Mouse (Mus musculus) lung, embryonic 15.5 days (tissue): ENCODE results near the gene Tmem56. TPM values are rescaled to one million over a fixed set of nuclear protein-coding genes. Genes with fewer than 3 reads are reported as not detected.

ENCODE experiments used
- ATAC-seq: fragments of 200-750 bp; cut with Nextera tagmentation; 2 replicates; pipeline ENCODE4 v1.8.0; 2017; ENCODE audit warnings: moderate number of reproducible peaks, borderline replicate concordance; ENCODE audit not compliant: low FRiP score, low TSS enrichment; ENCODE audit errors: extremely low read depth
- H3K27ac ChIP-seq: fragments of 300-500 bp; sonication (generic); 2 replicates; pipeline ENCODE4 v1.5.1; 2015; ENCODE audit warnings: moderate library complexity, mild to moderate bottlenecking, inconsistent platforms
- H3K27me3 ChIP-seq: fragments of 300-500 bp; sonication (generic); 2 replicates; pipeline ENCODE4 v1.6.1; 2015; ENCODE audit warnings: inconsistent platforms
- H3K36me3 ChIP-seq: fragments of 300-500 bp; sonication (generic); 2 replicates; pipeline ENCODE4 v1.6.1; 2015; ENCODE audit warnings: inconsistent platforms
- H3K4me1 ChIP-seq: fragments of 300-500 bp; sonication (generic); 2 replicates; pipeline ENCODE4 v1.6.1; 2015; ENCODE audit warnings: inconsistent platforms
- H3K4me2 ChIP-seq: fragments of 300-500 bp; sonication (generic); 2 replicates; pipeline ENCODE4 v1.6.1; 2015; ENCODE audit warnings: inconsistent platforms, mild to moderate bottlenecking, moderate library complexity
- H3K4me3 ChIP-seq: fragments of 300-500 bp; sonication (generic); 2 replicates; pipeline ENCODE4 v1.5.1; 2015; ENCODE audit warnings: mild to moderate bottlenecking, inconsistent platforms
- H3K9ac ChIP-seq: fragments of 300-500 bp; sonication (generic); 2 replicates; pipeline ENCODE4 v1.6.1; 2015; ENCODE audit warnings: inconsistent platforms
- H3K9me3 ChIP-seq: fragments of 300-500 bp; sonication (generic); 2 replicates; pipeline ENCODE4 v1.6.1; 2016; ENCODE audit warnings: inconsistent platforms
- WGBS: fragments of 180-500 bp; shearing (Covaris S2); methylation state at CpG from one replicate; pipeline ENCODE4 v1.1.7; 2015; 5-methylcytosine and 5-hydroxymethylcytosine counted together
- polyA plus RNA-seq: library from polyadenylated mRNA; unstranded; fragments of >200 nt; fragmentation: Nextera tagmentation; extraction: Ambion mirVana; gene quantifications from 2 replicates; pipeline ENCODE4 v1.2.1, GENCODE M21; 2015

Gene Tmem56
- polyA plus RNA-seq, 1 experiment from 2014 or later = 0.40 TPM

- H3K27ac ChIP-seq = no peak overlapping the region
- H3K36me3 ChIP-seq = no peaks in the 10 kb centered on the region
- no peak overlapping the region for H3K4me2 ChIP-seq
- no peak overlapping the region for H3K9ac ChIP-seq
- no peak overlapping the region for H3K4me3 ChIP-seq
- H3K27me3 ChIP-seq = no peaks in the 10 kb centered on the region
- no peak for ATAC-seq
- no peaks in the 10 kb centered on the region for H3K9me3 ChIP-seq
- no peaks in the 10 kb centered on the region for H3K4me1 ChIP-seq
- 87% methylated on average over 6 of the region's 6 CpGs for WGBS
These were observed 58.7 kb downstream of the Tmem56 start for GRCm38 (mm10) chr3:121224185-121224584.

DNA sequence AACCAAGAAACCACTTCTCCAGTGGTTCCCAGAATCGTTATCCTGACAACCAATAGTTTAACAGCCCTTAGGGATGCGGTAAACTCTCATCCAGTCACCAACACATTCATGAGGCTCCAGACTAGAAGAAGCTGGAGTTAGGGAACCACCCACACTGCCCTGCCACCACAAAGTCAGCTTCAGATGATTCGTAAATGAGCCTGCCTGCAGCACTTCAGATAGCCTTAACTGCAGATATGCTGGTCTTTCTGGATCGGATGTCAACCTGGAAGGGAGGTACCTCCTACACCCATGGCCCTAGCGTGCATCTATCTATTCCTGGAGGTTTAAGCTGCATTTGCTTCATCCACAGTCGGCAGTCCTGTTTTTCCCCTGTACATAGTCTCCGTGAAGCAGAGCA lies 60.9 kb downstream of the Tmem56 start:
- no peaks in the 10 kb centered on the region for H3K9me3 ChIP-seq
- H3K4me2 ChIP-seq = no peak overlapping the region
- no peak overlapping the region for H3K27ac ChIP-seq
- H3K4me3 ChIP-seq = no peak overlapping the region
- H3K27me3 ChIP-seq = no peaks in the 10 kb centered on the region
- no peak overlapping the region for H3K9ac ChIP-seq
- no peak for ATAC-seq
- WGBS = 64% methylated on average over 7 of the region's 7 CpGs
- H3K36me3 ChIP-seq = no peaks in the 10 kb centered on the region
- no peaks in the 10 kb centered on the region for H3K4me1 ChIP-seq

GRCm38 (mm10) chr3:121217011-121217410 lies 65.9 kb downstream of the Tmem56 start:
- no peak overlapping the region for H3K4me3 ChIP-seq
- H3K36me3 ChIP-seq = no peaks in the 10 kb centered on the region
- H3K9ac ChIP-seq = no peak overlapping the region
- no peak overlapping the region for H3K27ac ChIP-seq
- WGBS = 78% methylated on average over 6 of the region's 6 CpGs
- H3K27me3 ChIP-seq = no peaks in the 10 kb centered on the region
- no peak overlapping the region for H3K4me2 ChIP-seq
- no peaks in the 10 kb centered on the region for H3K9me3 ChIP-seq
- no peak for ATAC-seq
- H3K4me1 ChIP-seq = no peaks in the 10 kb centered on the region

DNA sequence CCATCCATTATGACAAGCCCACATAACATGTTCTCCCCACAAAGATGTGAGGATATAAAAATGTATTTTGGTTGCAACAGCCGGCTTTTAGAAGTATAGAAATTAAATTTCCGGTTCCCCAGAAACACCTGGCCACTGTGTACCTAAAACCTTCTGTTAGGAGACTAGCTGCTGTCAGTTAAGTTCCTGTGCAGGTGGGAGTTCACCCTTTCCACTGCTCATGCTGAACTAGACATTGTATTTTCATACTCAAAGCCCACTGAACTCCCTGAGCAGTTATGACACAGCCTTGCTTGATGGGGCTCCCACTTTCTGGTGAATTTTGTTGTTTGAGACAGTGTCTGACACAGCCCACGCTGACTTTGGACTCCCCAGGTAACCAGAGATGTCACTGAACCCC lies 69.4 kb downstream of the Tmem56 start:
- 66% methylated on average over 3 of the region's 3 CpGs for WGBS
- no peak overlapping the region for H3K4me2 ChIP-seq
- H3K9me3 ChIP-seq = no peaks in the 10 kb centered on the region
- H3K4me3 ChIP-seq = no peak overlapping the region
- H3K4me1 ChIP-seq = no peaks in the 10 kb centered on the region
- H3K9ac ChIP-seq = no peak overlapping the region
- no peak for ATAC-seq
- no peaks in the 10 kb centered on the region for H3K36me3 ChIP-seq
- H3K27ac ChIP-seq = no peak overlapping the region
- H3K27me3 ChIP-seq = no peaks in the 10 kb centered on the region

GRCm38 (mm10) chr3:121212156-121212555 lies 70.7 kb downstream of the Tmem56 start:
- H3K4me1 ChIP-seq = no peaks in the 10 kb centered on the region
- H3K36me3 ChIP-seq = no peaks in the 10 kb centered on the region
- WGBS = 38% methylated on average over 1 of the region's 1 CpGs

DNA sequence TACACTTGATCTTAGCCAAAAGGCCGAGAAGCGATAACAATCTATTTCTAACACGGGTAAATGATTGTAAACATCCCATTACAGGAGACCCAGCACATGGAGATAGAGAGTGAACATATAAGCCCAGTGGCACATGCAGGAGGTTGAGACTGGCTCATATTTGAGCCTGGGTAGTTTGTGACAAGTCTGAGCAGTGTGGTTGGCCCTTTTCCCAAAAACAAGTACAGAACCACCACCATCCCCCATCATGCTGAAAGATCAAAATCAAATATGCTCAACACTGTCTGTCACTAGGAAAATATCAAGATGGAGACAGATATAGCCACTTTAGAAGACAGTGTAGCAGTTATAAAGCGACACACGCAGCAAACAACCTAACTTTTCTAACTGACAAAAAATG lies 73.9 kb downstream of the Tmem56 start:
- Histone ChIP-seq H3K27me3 (no peaks in the 10 kb centered on the region), H3K4me2 (no peak overlapping the region), H3K9me3 (no peaks in the 10 kb centered on the region), H3K4me1 (no peaks in the 10 kb centered on the region), H3K36me3 (no peaks in the 10 kb centered on the region), H3K9ac (no peak overlapping the region), H3K4me3 (no peak overlapping the region), H3K27ac (no peak overlapping the region)
- no peak for ATAC-seq
- 82% methylated on average over 5 of the region's 5 CpGs for WGBS

More at GRCm38 (mm10) chr3:121212156-121212555, 70.7 kb downstream of the Tmem56 start:
- Histone ChIP-seq H3K4me2 (no peak overlapping the region), H3K27ac (no peak overlapping the region), H3K9ac (no peak overlapping the region), H3K9me3 (no peaks in the 10 kb centered on the region), H3K27me3 (no peaks in the 10 kb centered on the region), H3K4me3 (no peak overlapping the region)
- ATAC-seq = no peak

DNA sequence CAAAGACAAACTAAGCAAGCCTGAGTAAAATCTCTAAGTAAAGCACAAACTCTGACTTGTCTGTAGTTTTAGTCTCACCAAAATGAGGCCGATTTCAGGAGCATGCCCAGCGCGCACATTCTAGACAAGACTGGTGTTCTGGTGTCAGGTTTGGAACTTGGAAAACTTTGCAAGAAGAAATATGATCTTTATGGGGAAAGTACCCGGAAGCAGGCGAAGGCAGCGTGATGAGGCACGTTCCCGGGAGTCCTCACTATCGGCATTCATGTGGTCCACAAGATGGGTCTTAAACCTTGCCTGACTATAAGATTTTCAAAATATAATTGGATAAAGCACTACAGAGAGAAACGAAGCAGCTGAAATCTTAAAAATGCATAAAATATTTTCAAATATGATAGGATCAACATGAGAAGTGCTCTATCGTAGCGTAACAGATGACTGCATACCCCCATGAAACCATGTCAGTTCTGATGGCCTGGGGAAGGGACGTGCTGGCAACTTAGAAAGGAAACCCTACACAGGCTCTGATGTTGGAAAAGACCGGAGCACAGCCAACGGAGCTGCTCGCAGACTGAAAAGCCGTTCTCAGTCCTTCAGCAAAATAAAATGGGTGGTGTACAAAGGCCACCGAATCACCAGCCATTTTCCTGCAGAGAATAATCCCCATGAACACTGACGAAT lies 76.6 kb downstream of the Tmem56 start:
- no peak for ATAC-seq
- Histone ChIP-seq H3K27me3 (no peaks in the 10 kb centered on the region), H3K36me3 (no peaks in the 10 kb centered on the region), H3K9ac (no peak overlapping the region), H3K27ac (no peak overlapping the region), H3K4me3 (no peak overlapping the region), H3K4me2 (no peak overlapping the region), H3K4me1 (no peaks in the 10 kb centered on the region), H3K9me3 (no peaks in the 10 kb centered on the region)
- whole genome bisulfite sequencing = 86% methylated on average over 19 of the region's 19 CpGs

DNA sequence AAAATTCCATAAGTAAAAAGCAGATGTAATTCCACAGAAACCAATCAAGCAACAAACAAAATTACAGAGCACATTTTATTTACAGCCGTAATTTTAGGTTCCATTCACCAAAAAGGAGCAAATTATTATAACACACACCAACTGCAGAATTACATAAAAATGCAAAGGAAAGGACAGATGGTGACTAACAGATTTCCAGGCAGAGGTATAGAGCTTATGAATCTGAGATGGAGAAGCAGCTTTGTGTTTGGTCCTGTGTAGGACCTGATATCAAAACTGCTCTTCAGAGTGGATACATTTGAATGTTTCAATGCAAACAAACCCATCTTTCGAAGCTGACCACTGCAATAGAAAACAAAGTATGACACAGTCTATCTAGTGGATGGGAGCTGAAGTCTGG lies 80.3 kb downstream of the Tmem56 start:
- H3K27ac ChIP-seq = no peak overlapping the region
- H3K9me3 ChIP-seq = no peaks in the 10 kb centered on the region
- no peaks in the 10 kb centered on the region for H3K27me3 ChIP-seq
- H3K4me1 ChIP-seq = no peaks in the 10 kb centered on the region
- no peak for ATAC-seq
- H3K4me2 ChIP-seq = no peak overlapping the region
- no peak overlapping the region for H3K4me3 ChIP-seq
- H3K9ac ChIP-seq = no peak overlapping the region
- H3K36me3 ChIP-seq = no peaks in the 10 kb centered on the region
- 75% methylated on average over 2 of the region's 2 CpGs for WGBS

DNA sequence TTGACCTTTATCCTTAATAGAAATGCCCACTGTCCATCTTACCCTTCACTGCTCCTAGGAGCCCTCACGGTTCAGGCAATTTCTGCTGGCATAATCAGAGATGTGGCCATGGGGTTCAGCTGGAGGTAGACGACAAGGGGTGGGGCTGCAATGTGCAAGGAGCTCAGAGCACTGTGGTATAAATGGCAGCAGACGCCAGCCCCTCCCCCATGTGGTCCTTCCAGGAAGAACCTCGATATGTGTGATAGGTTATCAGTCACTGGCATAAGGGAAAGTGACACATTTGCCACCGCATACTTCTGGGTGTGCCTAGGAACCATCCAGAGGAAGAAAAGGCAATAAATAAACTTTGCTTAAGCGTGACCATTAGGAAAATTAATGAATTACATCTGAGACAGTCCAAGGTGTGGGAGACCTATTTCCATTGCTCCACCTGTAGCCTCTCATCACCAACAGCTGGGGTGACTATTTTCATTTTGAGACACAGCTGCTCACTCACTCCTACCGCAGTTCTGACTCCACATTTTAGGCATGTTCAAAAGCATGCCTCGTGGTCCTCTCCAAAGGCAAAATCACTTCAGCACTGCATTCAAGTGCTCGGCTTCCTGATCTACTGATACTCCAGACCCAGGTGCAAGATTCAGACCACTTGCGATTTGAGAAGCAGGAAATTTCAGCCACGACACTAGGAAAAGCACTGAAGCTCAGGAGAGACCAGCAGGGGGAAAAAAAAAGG lies 81.7 kb downstream of the Tmem56 start:
- H3K36me3 ChIP-seq = no peaks in the 10 kb centered on the region
- H3K4me2 ChIP-seq = no peak overlapping the region
- H3K9me3 ChIP-seq = no peaks in the 10 kb centered on the region
- peak; percentile 64; the same call in 1 of the 2 replicates for ATAC-seq
- no peaks in the 10 kb centered on the region for H3K27me3 ChIP-seq
- no peak overlapping the region for H3K4me3 ChIP-seq
- H3K9ac ChIP-seq = no peak overlapping the region
- H3K27ac ChIP-seq = no peak overlapping the region
- no peaks in the 10 kb centered on the region for H3K4me1 ChIP-seq
- 35% methylated on average over 11 of the region's 11 CpGs for WGBS

DNA sequence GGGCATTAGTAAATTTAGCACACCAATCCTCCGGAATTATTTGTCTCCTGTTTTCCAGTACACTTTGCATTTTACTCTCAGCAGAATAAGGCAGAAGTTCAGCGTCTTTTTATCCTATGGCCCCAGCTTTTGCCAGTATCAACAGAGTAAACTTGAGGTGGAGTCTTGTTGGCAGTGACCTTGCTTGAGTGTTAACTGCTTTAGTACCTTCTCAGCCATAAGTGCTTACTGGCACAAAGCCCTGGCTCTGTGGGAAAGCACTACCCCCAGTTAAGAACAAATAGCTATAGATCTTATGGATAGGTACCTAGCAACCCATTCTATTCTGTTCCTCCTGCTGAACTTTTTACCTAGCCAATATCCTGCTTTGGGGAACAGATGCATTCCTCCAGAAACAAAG lies 93.7 kb downstream of the Tmem56 start:
- Histone ChIP-seq H3K27me3 (peaks cover 3% of the 10 kb centered on the region; the same call in 1 of the 2 replicates), H3K4me3 (no peak overlapping the region), H3K9me3 (no peaks in the 10 kb centered on the region), H3K9ac (no peak overlapping the region), H3K27ac (no peak overlapping the region), H3K4me2 (no peak overlapping the region), H3K4me1 (peaks cover 11% of the 10 kb centered on the region; the same call in 1 of the 2 replicates), H3K36me3 (no peaks in the 10 kb centered on the region)
- ATAC-seq = no peak
- WGBS = 77% methylated on average over 2 of the region's 2 CpGs

DNA sequence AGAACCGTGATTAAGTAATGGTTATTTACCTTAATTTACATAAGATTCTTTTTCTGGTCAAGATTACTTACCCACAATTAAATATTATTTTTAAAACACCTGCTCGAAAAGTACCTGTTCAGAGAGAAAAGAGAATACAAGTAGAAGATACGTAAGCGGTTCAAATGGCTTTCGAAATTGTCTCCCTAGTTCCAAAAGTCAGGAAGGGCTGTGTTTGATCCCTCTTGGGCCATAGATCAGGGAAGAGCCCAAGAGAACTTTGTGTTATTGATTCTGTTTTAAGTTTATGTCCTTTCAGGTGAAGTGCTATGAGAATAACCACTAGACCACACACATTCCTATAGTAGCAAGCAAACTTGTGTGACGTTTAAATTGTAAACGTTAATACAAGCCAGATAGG lies 95.4 kb downstream of the Tmem56 start:
- no peak overlapping the region for H3K9ac ChIP-seq
- H3K36me3 ChIP-seq = no peaks in the 10 kb centered on the region
- H3K4me1 ChIP-seq = peaks cover 14% of the 10 kb centered on the region; the same call in 1 of the 2 replicates
- no peaks in the 10 kb centered on the region; the same call in 1 of the 2 replicates for H3K27me3 ChIP-seq
- ATAC-seq = no peak
- WGBS = 62% methylated on average over 7 of the region's 7 CpGs
- no peak overlapping the region for H3K4me2 ChIP-seq
- no peak overlapping the region for H3K27ac ChIP-seq
- no peaks in the 10 kb centered on the region for H3K9me3 ChIP-seq
- no peak overlapping the region for H3K4me3 ChIP-seq

DNA sequence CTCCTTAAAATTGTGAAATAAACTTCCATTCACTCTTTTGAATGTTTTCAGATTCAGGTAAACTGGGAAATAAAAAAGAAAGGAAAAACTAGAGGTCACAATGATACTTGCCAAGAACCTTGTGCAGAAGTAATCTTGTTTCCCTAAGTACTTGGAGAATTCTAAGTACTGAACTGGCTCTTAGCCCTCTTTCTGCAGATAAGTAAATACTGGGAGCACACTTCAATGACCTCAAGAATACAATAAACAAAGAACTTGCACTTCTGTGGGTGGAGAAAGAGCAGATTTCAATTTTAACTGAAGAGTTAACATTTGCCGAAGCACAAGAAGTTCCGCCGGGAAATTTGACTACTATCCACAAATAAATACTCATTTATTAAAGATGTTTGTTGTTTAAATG lies 96.0 kb downstream of the Tmem56 start:
- Histone ChIP-seq H3K9ac (no peak overlapping the region), H3K9me3 (no peaks in the 10 kb centered on the region), H3K36me3 (no peaks in the 10 kb centered on the region), H3K4me1 (peaks cover 14% of the 10 kb centered on the region; the same call in 1 of the 2 replicates), H3K4me2 (no peak overlapping the region), H3K27me3 (no peaks in the 10 kb centered on the region; the same call in 1 of the 2 replicates), H3K27ac (no peak overlapping the region), H3K4me3 (no peak overlapping the region)
- WGBS = 29% methylated on average over 3 of the region's 3 CpGs
- ATAC-seq = peak; percentile 35; the same call in 1 of the 2 replicates
